Mouse (Mus musculus) liver, postnatal 0 days (tissue): ENCODE results near the gene Porcn.

ENCODE experiments used
- CTCF ChIP-seq: sonication (generic); IDR thresholded peaks from 2 replicates; pipeline ENCODE4 v1.5.1; 2016; ENCODE audit warnings: antibody characterized with exemption, low read depth
- EP300 ChIP-seq: IDR thresholded peaks from 2 replicates; pipeline ENCODE4 v1.6.1; 2016; ENCODE audit warnings: antibody characterized with exemption, low read depth, mild to moderate bottlenecking

GRCm38 (mm10) chrX:8145153-8145991 is 61.0 kb downstream of the Porcn start, which contains the start of gene Rbm3:
- TF ChIP-seq CTCF (no peak), EP300 (no peak)
